Mouse (Mus musculus): ENCODE data around the gene Krt28. TPM values are rescaled to one million over a fixed set of nuclear protein-coding genes. Genes with fewer than 3 reads are reported as not detected.

The Krt28 gene
- polyA plus RNA-seq, 1 experiment from 2014 or later = 0.65 TPM

GRCm38 (mm10) chr11:99392492-99392891 lies 17.8 kb upstream of the Krt28 start:
- Histone ChIP-seq H3K4me1 (replicated peaks) (peaks cover under 1% of the 10 kb centered on the region; the same call in 1 of the 2 replicates), H3K4me2 (no peak overlapping the region), H3K4me3 (no peak overlapping the region), H3K27me3 (no peaks in the 10 kb centered on the region), H3K9ac (no peak overlapping the region), H3K36me3 (no peaks in the 10 kb centered on the region), H3K27ac (replicated peaks) (no peak overlapping the region), H3K9me3 (no peaks in the 10 kb centered on the region)
- no peak for ATAC-seq (ENCODE audit: low FRiP score, low read depth)
- 84% methylated on average over 10 of the region's 10 CpGs for WGBS

DNA sequence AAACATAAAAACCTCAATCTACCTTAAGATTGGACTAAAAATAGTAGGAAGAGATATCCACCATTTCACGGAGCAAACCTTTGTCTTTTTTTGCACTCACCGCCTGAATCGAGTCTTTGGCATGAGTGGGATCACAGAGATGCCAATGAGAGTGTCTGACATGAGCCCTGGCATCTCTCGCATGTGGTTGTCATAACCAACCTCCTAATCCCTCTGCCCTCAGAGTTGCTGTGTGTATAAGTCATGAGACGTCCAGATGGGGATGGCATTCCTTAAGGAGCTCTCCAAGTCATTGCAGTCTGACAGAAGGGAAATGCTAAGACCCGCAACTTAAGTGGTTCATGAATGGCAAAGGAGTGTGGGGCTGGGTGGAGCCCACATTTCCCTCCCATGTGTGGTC lies 16.7 kb upstream of the Krt28 start:
- Histone ChIP-seq H3K9ac (no peak overlapping the region), H3K4me2 (no peak overlapping the region), H3K36me3 (no peaks in the 10 kb centered on the region), H3K9me3 (no peaks in the 10 kb centered on the region), H3K27me3 (no peaks in the 10 kb centered on the region), H3K27ac (replicated peaks) (no peak overlapping the region), H3K4me1 (replicated peaks) (peaks cover 12% of the 10 kb centered on the region), H3K4me3 (no peak overlapping the region)
- ATAC-seq (ENCODE audit: low FRiP score, low read depth) = no peak
- 87% methylated on average over 6 of the region's 6 CpGs for WGBS

DNA sequence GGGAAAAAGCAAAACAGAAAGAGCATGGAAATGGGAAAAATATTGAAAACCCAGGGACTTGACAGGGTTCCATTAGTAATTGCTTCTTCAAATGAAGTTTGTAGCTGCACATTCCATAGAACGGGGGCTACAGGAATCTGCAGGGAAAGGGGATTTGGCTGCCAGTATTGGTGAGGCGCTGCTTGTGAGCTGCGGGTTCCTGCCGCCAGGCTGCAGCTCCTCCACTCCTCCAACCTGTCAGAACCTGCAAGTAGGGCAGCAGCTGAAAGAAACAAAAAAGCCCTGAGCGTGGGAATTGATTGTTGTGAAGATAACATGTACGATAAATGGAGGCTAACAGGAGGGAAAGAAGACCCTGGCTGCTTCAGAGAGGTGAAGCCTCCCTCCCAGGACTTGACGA lies 16.2 kb upstream of the Krt28 start:
- no peak overlapping the region for H3K9ac ChIP-seq
- H3K9me3 ChIP-seq = no peaks in the 10 kb centered on the region
- ATAC-seq (ENCODE audit: low FRiP score, low read depth) = no peak
- no peaks in the 10 kb centered on the region for H3K27me3 ChIP-seq
- no peak overlapping the region for H3K4me2 ChIP-seq
- no peaks in the 10 kb centered on the region for H3K36me3 ChIP-seq
- peaks cover 13% of the 10 kb centered on the region for H3K4me1 ChIP-seq (replicated peaks)
- 83% methylated on average over 7 of the region's 7 CpGs for WGBS
- H3K27ac ChIP-seq (replicated peaks) = no peak overlapping the region
- H3K4me3 ChIP-seq = no peak overlapping the region

GRCm38 (mm10) chr11:99389264-99389663 lies 14.6 kb upstream of the Krt28 start, which contains the start of gene Krt10:
TSS of gene Krt10 (minus strand) at chr11:99389364.
- no peak within 1 kb of the TSS for H3K4me2 ChIP-seq
- H3K9me3 ChIP-seq = no peaks in the 10 kb centered on the region
- no peak within 1 kb of the TSS for H3K4me3 ChIP-seq
- no peaks in the 10 kb centered on the region for H3K27me3 ChIP-seq
- WGBS = 89% methylated on average over 4 of the region's 4 CpGs
- no peak for ATAC-seq (ENCODE audit: low FRiP score, low read depth)
- peaks cover 22% of the 10 kb centered on the region for H3K4me1 ChIP-seq (replicated peaks)
- H3K27ac ChIP-seq (replicated peaks) = no peak within 1 kb of the TSS
- no peak within 1 kb of the TSS for H3K9ac ChIP-seq
- no peaks in the 10 kb centered on the region for H3K36me3 ChIP-seq

DNA sequence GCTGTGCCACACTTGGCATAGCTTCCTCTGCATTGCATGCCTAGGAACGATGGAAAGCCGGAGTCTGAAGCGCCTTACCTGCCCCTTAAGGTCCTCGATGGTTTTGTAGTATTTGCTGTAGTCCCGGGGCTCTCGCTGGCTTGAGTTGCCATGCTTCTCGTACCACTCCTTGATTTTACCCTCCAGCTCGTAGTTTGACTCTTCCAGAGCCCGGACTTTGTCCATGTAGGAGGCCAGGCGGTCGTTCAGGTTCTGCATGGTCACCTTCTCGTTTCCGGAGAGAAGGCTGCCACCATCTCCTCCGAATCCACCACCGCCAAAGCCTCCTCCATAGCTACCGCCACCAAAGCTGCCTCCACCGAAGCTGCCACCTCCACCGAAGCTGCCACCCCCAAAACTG lies 14.0 kb upstream of the Krt28 start:
- WGBS = 94% methylated on average over 18 of the region's 18 CpGs
- H3K27me3 ChIP-seq = no peaks in the 10 kb centered on the region
- no peak overlapping the region for H3K9ac ChIP-seq
- H3K36me3 ChIP-seq = no peaks in the 10 kb centered on the region
- no peak for ATAC-seq (ENCODE audit: low FRiP score, low read depth)
- no peaks in the 10 kb centered on the region for H3K9me3 ChIP-seq
- H3K4me2 ChIP-seq = no peak overlapping the region
- H3K4me1 ChIP-seq (replicated peaks) = peaks cover 22% of the 10 kb centered on the region
- no peak overlapping the region for H3K27ac ChIP-seq (replicated peaks)
- H3K4me3 ChIP-seq = no peak overlapping the region

GRCm38 (mm10) chr11:99385813-99386721 lies 11.4 kb upstream of the Krt28 start:
- peaks cover 22% of the 10 kb centered on the region for H3K4me1 ChIP-seq (replicated peaks)
- no peaks in the 10 kb centered on the region for H3K36me3 ChIP-seq
- peak; percentile 88 for ATAC-seq (ENCODE audit: low FRiP score, low read depth)
- H3K9me3 ChIP-seq = no peaks in the 10 kb centered on the region
- peak overlapping the region; percentile 98 for H3K27ac ChIP-seq (replicated peaks)
- WGBS = 1% methylated on average over 71 of the region's 71 CpGs
- peak overlapping the region; percentile 61 for H3K4me3 ChIP-seq
- peak overlapping the region; percentile 62 for H3K9ac ChIP-seq
- H3K27me3 ChIP-seq = peaks cover 5% of the 10 kb centered on the region
- H3K4me2 ChIP-seq = peak overlapping the region; percentile 86

GRCm38 (mm10) chr11:99379568-99379967 lies 4.9 kb upstream of the Krt28 start:
- Histone ChIP-seq H3K9me3 (no peaks in the 10 kb centered on the region), H3K4me1 (replicated peaks) (0 out of 2 replicates have a peak, but pooled peaks cover 1% of the 10 kb centered on the region), H3K36me3 (no peaks in the 10 kb centered on the region), H3K27me3 (peaks cover 9% of the 10 kb centered on the region), H3K4me3 (no peak overlapping the region), H3K9ac (no peak overlapping the region), H3K27ac (replicated peaks) (no peak overlapping the region), H3K4me2 (no peak overlapping the region)
- WGBS = 16% methylated on average over 5 of the region's 5 CpGs
- no peak for ATAC-seq (ENCODE audit: low FRiP score, low read depth)

DNA sequence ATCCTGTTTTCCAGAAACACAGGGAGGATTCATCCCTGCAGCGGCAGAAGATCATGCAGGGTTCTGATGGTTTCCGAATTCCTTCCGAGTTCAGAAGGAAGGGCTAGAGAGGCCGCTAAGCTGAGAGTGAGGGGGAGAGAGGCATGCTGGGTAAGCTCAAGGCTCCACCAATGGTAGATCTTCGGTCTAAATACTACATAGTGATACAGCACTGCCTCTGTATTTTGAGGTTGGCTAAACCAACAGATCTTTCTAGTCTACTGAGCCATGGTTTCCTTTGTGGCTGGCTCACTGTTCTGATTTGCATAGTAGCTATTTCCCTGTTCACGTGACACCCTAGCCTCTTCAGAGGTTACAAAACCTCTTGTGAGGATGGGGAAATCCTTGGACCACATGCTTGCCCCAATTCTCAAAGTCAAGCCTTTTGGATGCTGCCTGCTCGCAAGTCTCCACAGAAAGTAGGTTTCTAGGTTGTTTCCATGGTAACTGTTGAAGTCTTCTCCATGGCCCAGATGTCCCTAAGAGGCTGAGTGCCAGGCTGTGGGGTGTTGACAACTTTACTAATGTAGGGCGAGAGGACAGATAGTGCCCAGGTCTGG lies 4.8 kb downstream of the Krt28 start:
- no peak overlapping the region for H3K4me3 ChIP-seq
- H3K27ac ChIP-seq (replicated peaks) = no peak overlapping the region
- WGBS = 82% methylated on average over 8 of the region's 8 CpGs
- H3K9me3 ChIP-seq = no peaks in the 10 kb centered on the region
- no peaks in the 10 kb centered on the region for H3K27me3 ChIP-seq
- no peak overlapping the region for H3K9ac ChIP-seq
- peak; percentile 42; the same call in 1 of the 2 replicates for ATAC-seq (ENCODE audit: low FRiP score, low read depth)
- no peaks in the 10 kb centered on the region for H3K36me3 ChIP-seq
- H3K4me1 ChIP-seq (replicated peaks) = no peaks in the 10 kb centered on the region
- no peak overlapping the region for H3K4me2 ChIP-seq

GRCm38 (mm10) chr11:99369229-99369628 lies 5.5 kb downstream of the Krt28 start:
- H3K27ac ChIP-seq (replicated peaks) = no peak overlapping the region
- no peak overlapping the region for H3K9ac ChIP-seq
- no peaks in the 10 kb centered on the region for H3K36me3 ChIP-seq
- no peaks in the 10 kb centered on the region for H3K27me3 ChIP-seq
- H3K9me3 ChIP-seq = no peaks in the 10 kb centered on the region
- ATAC-seq (ENCODE audit: low FRiP score, low read depth) = no peak
- 17% methylated on average over 3 of the region's 3 CpGs for WGBS
- no peak overlapping the region for H3K4me2 ChIP-seq
- no peak overlapping the region for H3K4me3 ChIP-seq
- H3K4me1 ChIP-seq (replicated peaks) = no peaks in the 10 kb centered on the region

DNA sequence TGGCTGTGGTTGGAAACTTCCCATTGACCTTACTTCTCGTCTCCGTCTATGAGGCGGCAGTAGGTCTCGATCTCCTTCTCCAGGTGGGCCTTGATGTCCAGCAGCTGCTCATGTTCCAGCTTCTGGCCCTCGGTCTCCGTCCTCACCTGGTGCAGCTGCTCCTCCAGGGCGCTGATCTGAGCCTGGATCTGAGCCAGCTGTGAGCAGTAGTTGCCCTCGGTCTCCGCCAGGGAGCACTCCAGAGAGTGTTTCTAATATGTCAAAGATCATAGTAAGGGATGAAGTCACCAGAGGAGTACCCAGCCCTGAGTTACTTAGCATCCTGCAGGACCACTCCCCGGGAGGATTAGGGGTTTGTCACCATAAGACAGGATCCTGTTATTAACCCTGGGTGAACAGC lies 7.9 kb downstream of the Krt28 start:
- 51% methylated on average over 10 of the region's 10 CpGs for WGBS
- H3K4me3 ChIP-seq = no peak overlapping the region

DNA sequence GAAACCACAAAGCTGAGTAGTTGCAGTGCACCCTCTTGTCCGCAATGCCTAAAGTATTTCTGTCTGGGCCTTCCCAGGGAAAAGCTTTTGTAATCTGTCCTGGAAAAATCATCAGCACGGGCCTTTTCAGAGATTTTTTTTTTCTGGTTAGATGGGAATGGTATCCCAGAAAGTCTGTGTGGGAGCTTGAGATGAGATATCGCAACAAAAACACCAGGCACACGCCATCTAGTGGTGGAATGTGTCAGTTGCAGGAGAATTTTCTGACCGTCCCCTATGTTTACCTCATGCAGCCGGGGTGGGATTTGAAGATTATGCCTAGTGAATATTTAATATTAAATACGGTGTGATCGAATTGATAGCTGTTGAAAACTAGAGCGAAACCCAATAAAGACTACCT lies 10.3 kb downstream of the Krt28 start:
- ATAC-seq (ENCODE audit: low FRiP score, low read depth) = no peak
- no peak overlapping the region for H3K4me2 ChIP-seq

More for the DNA sequence above, 7.9 kb downstream of the Krt28 start:
- no peak overlapping the region for H3K27ac ChIP-seq (replicated peaks)
- H3K4me2 ChIP-seq = no peak overlapping the region
- no peaks in the 10 kb centered on the region for H3K36me3 ChIP-seq
- H3K9me3 ChIP-seq = no peaks in the 10 kb centered on the region
- no peaks in the 10 kb centered on the region for H3K4me1 ChIP-seq (replicated peaks)
- H3K9ac ChIP-seq = no peak overlapping the region
- no peaks in the 10 kb centered on the region for H3K27me3 ChIP-seq
- no peak for ATAC-seq (ENCODE audit: low FRiP score, low read depth)

GRCm38 (mm10) chr11:99361423-99361822 lies 13.3 kb downstream of the Krt28 start:
- Histone ChIP-seq H3K27ac (replicated peaks) (no peak overlapping the region), H3K36me3 (no peaks in the 10 kb centered on the region), H3K27me3 (no peaks in the 10 kb centered on the region), H3K9ac (no peak overlapping the region), H3K4me1 (replicated peaks) (no peaks in the 10 kb centered on the region), H3K9me3 (no peaks in the 10 kb centered on the region), H3K4me3 (no peak overlapping the region), H3K4me2 (no peak overlapping the region)
- no peak for ATAC-seq (ENCODE audit: low FRiP score, low read depth)
- WGBS = 84% methylated on average over 8 of the region's 8 CpGs

More for the DNA sequence above, 10.3 kb downstream of the Krt28 start:
- no peaks in the 10 kb centered on the region for H3K27me3 ChIP-seq
- H3K9me3 ChIP-seq = no peaks in the 10 kb centered on the region
- H3K4me1 ChIP-seq (replicated peaks) = no peaks in the 10 kb centered on the region
- no peak overlapping the region for H3K9ac ChIP-seq
- 21% methylated on average over 9 of the region's 9 CpGs for WGBS
- H3K36me3 ChIP-seq = no peaks in the 10 kb centered on the region
- H3K4me3 ChIP-seq = no peak overlapping the region
- H3K27ac ChIP-seq (replicated peaks) = no peak overlapping the region

Data from hindbrain, embryonic 15.5 days (tissue).